Mouse (Mus musculus): ENCODE data around the gene Sox9.
A peak's percentile ranks its signal among the peaks of the same experiment; 100 is the strongest.

Sox9 gene

GRCm38 (mm10) chr11:112801189-112801818 lies 19.3 kb downstream of the Sox9 start:
- no peak for DNase-seq

GRCm38 (mm10) chr11:112807838-112808506 lies 25.9 kb downstream of the Sox9 start:
- DNase-seq: no peak

- peak; percentile 16 to 28 for DNase-seq
Observed at GRCm38 (mm10) chr11:112810447-112811151, 28.6 kb downstream of the Sox9 start.

GRCm38 (mm10) chr11:112811152-112811871 lies 29.3 kb downstream of the Sox9 start:
- DNase-seq: peak; percentile 23 to 59

- DNase-seq: peak; percentile 18 to 46
Observed at GRCm38 (mm10) chr11:112817829-112818650, 36.0 kb downstream of the Sox9 start.

GRCm38 (mm10) chr11:112818651-112819270 lies 36.7 kb downstream of the Sox9 start:
- DNase-seq: no peak

GRCm38 (mm10) chr11:112821536-112821935 lies 39.5 kb downstream of the Sox9 start:
- no peak for DNase-seq

GRCm38 (mm10) chr11:112824146-112824545 lies 42.1 kb downstream of the Sox9 start:
- DNase-seq: no peak

GRCm38 (mm10) chr11:112826193-112827043 lies 44.4 kb downstream of the Sox9 start:
- no peak for DNase-seq

- DNase-seq: no peak
Observed at GRCm38 (mm10) chr11:112827044-112827347, 45.0 kb downstream of the Sox9 start.

GRCm38 (mm10) chr11:112828553-112829287 lies 46.7 kb downstream of the Sox9 start:
- DNase-seq: no peak

- DNase-seq: no peak
Observed at GRCm38 (mm10) chr11:112834245-112835005, 52.4 kb downstream of the Sox9 start.

GRCm38 (mm10) chr11:112835468-112836092 lies 53.6 kb downstream of the Sox9 start:
- no peak for DNase-seq
